In the genomic region with DNA sequence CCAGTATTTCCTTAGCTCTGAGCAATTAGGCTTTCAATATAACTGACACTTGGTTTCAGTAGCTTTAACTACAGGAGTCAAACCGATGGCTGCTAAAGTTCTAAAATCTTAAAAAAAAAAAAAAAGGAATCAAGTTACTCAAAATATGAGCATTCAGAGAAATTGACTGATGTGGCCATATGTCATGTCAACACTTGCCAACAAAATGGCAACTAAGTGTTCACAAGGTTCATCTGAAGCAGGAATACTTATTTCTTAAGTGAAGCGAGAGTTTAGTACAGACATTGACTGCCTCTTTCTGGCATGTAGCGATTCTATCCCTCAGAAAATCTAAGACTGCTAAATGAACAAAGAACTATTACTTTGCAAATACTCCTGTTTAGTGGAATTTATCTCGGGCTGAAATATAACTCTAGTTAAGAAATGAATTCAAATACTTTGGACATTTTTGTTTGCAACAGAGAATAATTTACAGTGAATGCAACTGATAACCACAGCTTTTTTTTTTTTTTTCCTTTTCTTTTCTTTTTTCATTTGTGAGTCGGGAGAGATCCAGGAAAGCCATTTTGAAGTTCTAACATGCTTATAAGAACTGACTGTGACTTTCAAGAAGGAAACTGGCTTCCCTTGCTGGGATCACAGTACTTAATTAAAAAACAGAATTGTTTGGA, we compare ENCODE assay signal across 22 mouse cellular contexts. TPM values are rescaled to one million over a fixed set of nuclear protein-coding genes. Genes with fewer than 3 reads are reported as not detected.
DNase-seq lines count a peak whose midpoint lies in the region; ATAC-seq and TF ChIP-seq lines count a peak whose summit lies in the region.
"Had no signal": no experiment of that assay in that cellular context is flagged by ENCODE, and none has a peak within 500 bp of the region (broad histone marks: within the 10 kb centered on the region; RNA-seq: fewer than 3 reads in every experiment).

No protein-coding gene starts in this region.

- no peaks in the 10 kb centered on the region for H3K9me3 ChIP-seq in forebrain, embryonic 13.5 days (replicated peaks)
- H3K9me3 ChIP-seq in forebrain, embryonic 15.5 days: no peaks in the 10 kb centered on the region
- H3K9me3 ChIP-seq: embryonic facial prominence, embryonic 12.5 days; heart, embryonic 10.5 days; heart, embryonic 13.5 days; hindbrain, embryonic 12.5 days; hindbrain, embryonic 15.5 days had no signal

- ATAC-seq in forebrain, embryonic 13.5 days: peak; percentile 3; the same call in 1 of the 2 replicates
- ATAC-seq in forebrain, embryonic 15.5 days (replicated peaks): no peak
- ATAC-seq: intestine, postnatal 0 days had no signal

- intact Hi-C loops in heart, adult 2 months (cut with DNase I): no loop called here
- intact Hi-C loops in heart, postnatal 14 days (cut with DNase I): no loop called here

- peaks cover 19% of the 10 kb centered on the region; the same call in 1 of the 2 replicates for H3K36me3 ChIP-seq in forebrain, embryonic 13.5 days (ENCODE audit: poor library complexity, severe bottlenecking)
- H3K36me3 ChIP-seq in forebrain, embryonic 15.5 days: peaks cover 29% of the 10 kb centered on the region
- H3K36me3 ChIP-seq in heart, adult 2 months (ENCODE audit: control insufficient read depth, insufficient read depth, low read length): peaks cover 78% of the 10 kb centered on the region
- peaks cover 13% of the 10 kb centered on the region for H3K36me3 ChIP-seq in spleen, adult 2 months (ENCODE audit: control insufficient read depth, insufficient read depth, low read length)
- H3K36me3 ChIP-seq: embryonic facial prominence, embryonic 12.5 days; heart, embryonic 10.5 days had no signal

- no peaks in the 10 kb centered on the region for H3K27me3 ChIP-seq in forebrain, embryonic 13.5 days
- no peaks in the 10 kb centered on the region for H3K27me3 ChIP-seq in forebrain, embryonic 15.5 days
- H3K27me3 ChIP-seq in heart, adult 2 months (ENCODE audit: control insufficient read depth, insufficient read depth, low read length): no peaks in the 10 kb centered on the region
- H3K27me3 ChIP-seq in spleen, adult 2 months (ENCODE audit: control insufficient read depth, insufficient read depth, low read length): no peaks in the 10 kb centered on the region
- H3K27me3 ChIP-seq: embryonic facial prominence, embryonic 12.5 days; heart, embryonic 13.5 days; hindbrain, embryonic 12.5 days; hindbrain, embryonic 15.5 days had no signal

- no peaks in the 10 kb centered on the region; the same call in 1 of the 2 replicates for H3K79me2 ChIP-seq in heart, adult 2 months (replicated peaks; ENCODE audit: control insufficient read depth, insufficient read depth, low read length)

- no peak for TF ChIP-seq CTCF in heart, adult 2 months (IDR thresholded peaks at IDR 0.05)
- TF ChIP-seq CTCF in spleen, adult 2 months (IDR thresholded peaks at IDR 0.05; ENCODE audit: extremely low read depth, insufficient read depth, insufficient read length, insufficient replicate concordance): no peak

- TF ChIP-seq POLR2A in heart, adult 2 months (IDR thresholded peaks at IDR 0.05; ENCODE audit: insufficient read depth, low read depth, low read length): no peak
- no peak for TF ChIP-seq POLR2A in spleen, adult 2 months (IDR thresholded peaks at IDR 0.05; ENCODE audit: low read depth, low read length)

- H3K27ac ChIP-seq in forebrain, embryonic 13.5 days: no peak overlapping the region
- H3K27ac ChIP-seq in forebrain, embryonic 15.5 days (replicated peaks): no peak overlapping the region
- peak overlapping the region; percentile 11; the same call in 1 of the 2 replicates for H3K27ac ChIP-seq in heart, adult 2 months
- peak overlapping the region; percentile 22; the same call in 1 of the 2 replicates for H3K27ac ChIP-seq in spleen, adult 2 months (ENCODE audit: insufficient read depth, low read length)
- H3K27ac ChIP-seq: embryonic facial prominence, embryonic 12.5 days; heart, embryonic 10.5 days; heart, embryonic 13.5 days; hindbrain, embryonic 12.5 days; hindbrain, embryonic 15.5 days had no signal

- H3K4me3 ChIP-seq in forebrain, embryonic 13.5 days: no peak overlapping the region
- H3K4me3 ChIP-seq in forebrain, embryonic 15.5 days: no peak overlapping the region
- H3K4me3 ChIP-seq in heart, adult 2 months: no peak overlapping the region
- no peak overlapping the region for H3K4me3 ChIP-seq in spleen, adult 2 months (ENCODE audit: extremely low read depth, insufficient read depth, insufficient read length)
- H3K4me3 ChIP-seq: embryonic facial prominence, embryonic 12.5 days; erythroblast, embryonic 14.5 days; heart, embryonic 10.5 days; heart, embryonic 13.5 days; hindbrain, embryonic 12.5 days; hindbrain, embryonic 15.5 days had no signal

- no peak overlapping the region for H3K4me2 ChIP-seq in forebrain, embryonic 13.5 days
- no peak overlapping the region for H3K4me2 ChIP-seq in forebrain, embryonic 15.5 days (replicated peaks)
- H3K4me2 ChIP-seq: embryonic facial prominence, embryonic 12.5 days; heart, embryonic 13.5 days; hindbrain, embryonic 12.5 days; hindbrain, embryonic 15.5 days had no signal

- no peak overlapping the region for H3K9ac ChIP-seq in forebrain, embryonic 13.5 days
- no peak overlapping the region for H3K9ac ChIP-seq in forebrain, embryonic 15.5 days (replicated peaks)
- H3K9ac ChIP-seq in heart, adult 2 months (ENCODE audit: low read depth, low read length): no peak overlapping the region
- H3K9ac ChIP-seq: embryonic facial prominence, embryonic 12.5 days; heart, embryonic 13.5 days; hindbrain, embryonic 12.5 days; hindbrain, embryonic 15.5 days had no signal

- no peaks in the 10 kb centered on the region for H3K4me1 ChIP-seq in forebrain, embryonic 13.5 days
- H3K4me1 ChIP-seq in forebrain, embryonic 15.5 days: no peaks in the 10 kb centered on the region
- no peaks in the 10 kb centered on the region; the same call in none of the 2 replicates for H3K4me1 ChIP-seq in heart, adult 2 months (ENCODE audit: control insufficient read depth, insufficient read depth, low read length)
- peaks cover 9% of the 10 kb centered on the region for H3K4me1 ChIP-seq in spleen, adult 2 months (ENCODE audit: control insufficient read depth, insufficient read depth, insufficient read length)
- H3K4me1 ChIP-seq: embryonic facial prominence, embryonic 12.5 days; heart, embryonic 10.5 days; heart, embryonic 13.5 days; hindbrain, embryonic 12.5 days; hindbrain, embryonic 15.5 days had no signal

- no peak for TF ChIP-seq EP300 in heart, adult 2 months (IDR thresholded peaks at IDR 0.05; ENCODE audit: insufficient read depth, low read depth, low read length)

- 74% methylated on average over 5 of the region's 5 CpGs for WGBS in forebrain, embryonic 13.5 days
- 60% methylated on average over 5 of the region's 5 CpGs for WGBS in forebrain, embryonic 15.5 days
- WGBS in heart, adult 2 months: 76% methylated on average over 5 of the region's 5 CpGs
- WGBS in spleen, adult 2 months: 80% methylated on average over 5 of the region's 5 CpGs

- no peak for DNase-seq in heart, adult 2 months
- DNase-seq in heart, postnatal 14 days: no peak
- no peak for DNase-seq in spleen, adult 2 months (ENCODE audit: low read depth in 1 of 2, low spot score in 2 of 2)
- DNase-seq in spleen, adult 18-20 months: no peak
- DNase-seq in left cerebral cortex, adult 9 months (ENCODE audit: low spot score in 2 of 2): no peak
- DNase-seq: adrenal gland, adult 8-10 months; adrenal gland, postnatal 25 days; cerebellum, adult 18-20 months; cerebellum, adult 9-10 months; cerebellum, postnatal 14 days; gastrocnemius, postnatal 25 days; heart, adult 18-20 months had no signal

RNA-seq across cellular contexts. Expression of gene Cd200, which starts 18.4 kb away (rescaled TPM):
- 102 and 126 TPM in 2 replicates for polyA plus RNA-seq in forebrain, embryonic 13.5 days (2015; fragmentation: Nextera tagmentation; extraction: Ambion mirVana)
- polyA plus RNA-seq in forebrain, embryonic 15.5 days (2015; fragmentation: Nextera tagmentation; extraction: Ambion mirVana): 198 and 214 TPM in 2 replicates
- 10 to 100 TPM; 63.6 to 69.3 TPM for total RNA-seq in heart, adult 2 months (2021)
- polyA plus RNA-seq in heart, adult 2 months (2012; rRNA removed): 90.0 and 99.3 TPM in 2 replicates
- total RNA-seq in heart, postnatal 14 days (2021): 10 to 100 TPM; 62.9 to 68.0 TPM
- 52.7 and 56.1 TPM in 2 replicates for polyA plus RNA-seq in spleen, adult 2 months (2012; rRNA removed)
- total RNA-seq: MEL had no signal

Comparison
In these comparisons a context has a peak if more than half of its experiments do, and no peak if none do; other contexts are left out.
1. H3K27ac ChIP-seq: peak in heart, adult 2 months (single experiment) and spleen, adult 2 months (single experiment); none in forebrain, embryonic 13.5 days (single experiment) and forebrain, embryonic 15.5 days (single experiment).